Mouse (Mus musculus): ENCODE measurements around the gene Xdh. TPM values are rescaled to one million over a fixed set of nuclear protein-coding genes. Genes with fewer than 3 reads are reported as not detected.

Xdh gene
- total RNA-seq (2014; rRNA removed) (115 and 122 TPM in 2 replicates), polyA plus RNA-seq (2012; rRNA removed) (71.1 and 85.8 TPM in 2 replicates)

DNA sequence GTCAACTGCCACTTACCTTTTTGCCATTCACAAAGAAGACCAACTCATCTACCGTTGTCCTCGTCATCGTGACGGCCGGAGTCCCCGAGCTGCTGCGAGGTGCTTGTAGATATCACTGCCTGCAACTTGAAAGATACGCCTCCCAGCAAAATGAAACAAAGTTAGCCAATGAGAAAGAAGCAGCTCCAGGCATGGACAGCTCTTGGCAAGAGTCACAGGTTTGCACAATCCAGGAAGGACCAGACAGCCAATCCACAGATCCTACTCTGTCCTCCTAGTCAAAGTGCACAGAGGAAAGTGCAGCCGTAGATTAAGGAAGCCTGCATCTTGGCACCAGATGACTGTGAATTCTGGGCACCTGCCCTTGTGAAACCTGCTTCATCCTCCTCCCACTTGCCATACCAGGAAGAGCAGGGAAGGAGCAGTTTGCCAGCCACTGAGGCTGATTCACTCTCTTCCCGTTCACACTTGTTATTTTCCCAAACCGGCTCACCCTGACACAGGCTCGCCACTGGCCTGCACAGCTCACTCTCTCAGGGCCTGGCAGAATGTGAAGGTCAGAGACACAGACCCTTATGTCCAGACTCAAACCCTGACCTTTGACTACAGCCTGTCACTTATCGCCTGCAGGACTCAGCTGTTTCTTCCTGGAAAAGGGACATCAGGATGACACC lies at the start of gene Xdh:
Xdh (minus strand) TSS at position 135 of the 674 bp plus-strand sequence.
- peak; percentile 100 for DNase-seq (ENCODE audit: extremely low read depth, low read depth, low spot score)
- Histone ChIP-seq H3K79me2 (ENCODE audit: control insufficient read depth, insufficient read depth, low read length) (peaks cover 10% of the 10 kb centered on the region; the same call in 1 of the 2 replicates), H3K27me3 (ENCODE audit: control insufficient read depth, insufficient read depth, low read length) (no peaks in the 10 kb centered on the region), H3K27ac (replicated peaks; ENCODE audit: insufficient read depth, low read depth, low read length) (peak within 1 kb of the TSS; percentile 88), H3K4me1 (ENCODE audit: control insufficient read depth, insufficient read depth, low read length) (peaks cover 21% of the 10 kb centered on the region; the same call in 1 of the 2 replicates), H3K9ac (ENCODE audit: low read depth, low read length) (peak within 1 kb of the TSS; percentile 77), H3K36me3 (ENCODE audit: control insufficient read depth, insufficient read depth, low read length) (peaks cover under 1% of the 10 kb centered on the region; the same call in 1 of the 2 replicates), H3K4me3 (ENCODE audit: insufficient read depth, low read depth, low read length) (peak within 1 kb of the TSS; percentile 68)
- no peak for TF ChIP-seq CTCF (IDR thresholded peaks at IDR 0.05; ENCODE audit: low read depth, low read length)
- TF ChIP-seq POLR2A (IDR thresholded peaks at IDR 0.05; ENCODE audit: extremely low read depth, insufficient read depth, low read length) = peak; percentile 85
- 6% methylated on average over 13 of the region's 13 CpGs for WGBS

DNA sequence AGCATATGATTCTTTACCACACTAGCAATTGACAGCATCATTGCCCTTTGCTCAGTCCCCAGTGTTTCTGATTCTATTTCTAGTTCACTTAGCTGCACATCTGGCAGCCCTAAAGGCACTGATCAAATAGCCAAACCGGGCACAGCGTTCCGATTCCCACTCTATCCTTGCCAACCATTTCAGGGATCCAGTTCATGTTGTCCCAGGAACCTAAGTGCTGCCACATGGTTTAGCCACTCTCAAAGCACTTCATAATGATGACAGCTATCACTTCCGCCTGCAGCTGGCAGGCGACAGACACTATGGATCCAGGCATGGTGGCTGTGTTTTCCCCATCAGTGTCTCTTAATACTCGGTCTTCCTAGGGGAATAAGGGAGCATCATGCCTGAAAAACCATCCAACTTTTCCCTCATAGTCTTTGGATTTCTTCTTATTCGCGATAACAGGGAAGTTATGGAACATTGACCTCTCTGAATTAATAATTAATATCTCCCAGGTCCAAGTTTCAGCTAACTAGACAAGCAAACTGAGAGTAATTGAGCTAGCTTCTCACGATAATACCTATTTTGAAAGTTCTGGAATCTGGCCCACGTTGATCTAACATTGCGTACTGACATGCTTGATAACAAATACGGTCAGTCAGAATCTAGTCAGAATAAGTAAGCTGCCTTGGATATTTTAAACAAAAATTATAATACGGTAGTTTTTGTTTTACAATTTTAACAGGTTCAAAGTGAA lies 46.1 kb upstream of the Xdh start:
- DNase-seq (ENCODE audit: extremely low read depth, low read depth, low spot score) = peak; percentile 99
- H3K79me2 ChIP-seq (ENCODE audit: control insufficient read depth, insufficient read depth, low read length) = no peaks in the 10 kb centered on the region
- 24% methylated on average over 13 of the region's 13 CpGs for WGBS

DNA sequence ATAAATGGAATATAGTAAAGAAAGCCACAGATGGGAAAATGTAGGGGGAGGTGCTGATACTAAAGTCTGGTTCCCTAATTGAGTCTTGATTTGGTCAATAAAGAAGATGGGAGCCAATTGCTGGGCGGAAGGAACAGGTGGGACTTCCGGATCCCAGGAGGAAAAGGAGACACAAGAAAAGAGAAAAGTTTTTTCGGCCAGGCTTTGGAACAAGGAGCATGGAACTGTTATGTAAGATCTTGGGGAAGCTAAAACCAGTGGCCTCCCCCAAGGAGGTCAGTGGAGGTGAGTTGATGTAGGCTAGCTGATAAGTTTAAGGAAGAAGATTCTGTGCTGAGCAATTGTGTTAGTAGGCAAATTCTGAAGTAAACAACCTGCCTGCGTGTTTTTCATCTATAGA lies 41.3 kb upstream of the Xdh start:
- no peaks in the 10 kb centered on the region for H3K36me3 ChIP-seq (ENCODE audit: control insufficient read depth, insufficient read depth, low read length)
- DNase-seq (ENCODE audit: extremely low read depth, low read depth, low spot score) = no peak
- H3K4me3 ChIP-seq (ENCODE audit: insufficient read depth, low read depth, low read length) = no peak overlapping the region
- H3K27me3 ChIP-seq (ENCODE audit: control insufficient read depth, insufficient read depth, low read length) = no peaks in the 10 kb centered on the region
- no peak overlapping the region for H3K9ac ChIP-seq (ENCODE audit: low read depth, low read length)
- H3K79me2 ChIP-seq (ENCODE audit: control insufficient read depth, insufficient read depth, low read length) = no peaks in the 10 kb centered on the region
- no peak for TF ChIP-seq CTCF (IDR thresholded peaks at IDR 0.05; ENCODE audit: low read depth, low read length)
- TF ChIP-seq POLR2A (IDR thresholded peaks at IDR 0.05; ENCODE audit: extremely low read depth, insufficient read depth, low read length) = no peak
- peaks cover 13% of the 10 kb centered on the region for H3K4me1 ChIP-seq (ENCODE audit: control insufficient read depth, insufficient read depth, low read length)
- no peak overlapping the region for H3K27ac ChIP-seq (replicated peaks; ENCODE audit: insufficient read depth, low read depth, low read length)
- WGBS = 90% methylated on average over 4 of the region's 4 CpGs

More for the DNA sequence above, 46.1 kb upstream of the Xdh start:
- peak overlapping the region; percentile 85 for H3K27ac ChIP-seq (replicated peaks; ENCODE audit: insufficient read depth, low read depth, low read length)
- H3K36me3 ChIP-seq (ENCODE audit: control insufficient read depth, insufficient read depth, low read length) = no peaks in the 10 kb centered on the region
- no peaks in the 10 kb centered on the region for H3K27me3 ChIP-seq (ENCODE audit: control insufficient read depth, insufficient read depth, low read length)
- no peak for TF ChIP-seq POLR2A (IDR thresholded peaks at IDR 0.05; ENCODE audit: extremely low read depth, insufficient read depth, low read length)
- no peak for TF ChIP-seq CTCF (IDR thresholded peaks at IDR 0.05; ENCODE audit: low read depth, low read length)
- H3K4me3 ChIP-seq (ENCODE audit: insufficient read depth, low read depth, low read length) = no peak overlapping the region
- no peak overlapping the region for H3K9ac ChIP-seq (ENCODE audit: low read depth, low read length)
- H3K4me1 ChIP-seq (ENCODE audit: control insufficient read depth, insufficient read depth, low read length) = peaks cover 9% of the 10 kb centered on the region

DNA sequence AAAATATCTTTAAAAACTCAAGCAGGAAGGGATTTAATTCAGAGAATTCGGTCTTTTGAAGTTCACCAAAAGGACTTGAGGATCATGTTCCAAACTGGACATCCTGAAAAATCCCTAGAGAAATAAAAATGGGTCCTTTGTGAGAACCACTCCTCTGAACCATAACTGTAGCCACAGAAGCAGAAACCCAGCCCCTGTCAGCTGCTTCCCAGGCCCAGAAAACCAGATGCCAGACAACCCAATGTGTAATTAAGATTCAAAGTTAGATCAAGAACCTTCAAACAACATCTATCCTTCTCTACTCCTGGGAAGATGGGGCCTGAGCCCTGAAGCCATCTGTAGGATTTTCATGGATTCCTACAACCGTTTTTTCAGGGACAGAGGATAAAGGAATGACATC lies 36.6 kb upstream of the Xdh start:
- WGBS = 85% methylated on average over 2 of the region's 2 CpGs
- peak overlapping the region; percentile 67; the same call in 1 of the 2 replicates for H3K27ac ChIP-seq (replicated peaks; ENCODE audit: insufficient read depth, low read depth, low read length)

DNA sequence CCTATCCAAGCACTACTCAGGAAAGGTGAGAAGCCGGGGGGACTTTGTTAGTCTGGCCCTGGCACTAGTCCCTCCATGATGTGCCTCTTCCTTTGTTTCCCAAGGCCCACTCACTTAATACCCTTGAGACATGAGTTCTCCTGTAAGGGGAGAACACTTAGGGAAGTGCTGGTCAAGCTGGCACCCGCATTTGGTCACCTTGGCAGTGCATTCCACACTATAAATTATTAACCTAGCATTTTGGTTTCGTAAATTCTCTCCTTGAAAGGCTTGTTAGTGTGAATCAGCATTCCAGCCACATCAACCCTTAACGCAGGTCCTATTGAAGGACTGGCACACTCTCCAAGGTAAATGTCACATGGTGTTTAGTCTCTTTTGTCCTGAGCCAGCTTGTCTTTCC lies 35.9 kb upstream of the Xdh start:
- Histone ChIP-seq H3K27ac (replicated peaks; ENCODE audit: insufficient read depth, low read depth, low read length) (peak overlapping the region; percentile 47), H3K27me3 (ENCODE audit: control insufficient read depth, insufficient read depth, low read length) (no peaks in the 10 kb centered on the region), H3K36me3 (ENCODE audit: control insufficient read depth, insufficient read depth, low read length) (no peaks in the 10 kb centered on the region), H3K4me1 (ENCODE audit: control insufficient read depth, insufficient read depth, low read length) (peaks cover 8% of the 10 kb centered on the region), H3K79me2 (ENCODE audit: control insufficient read depth, insufficient read depth, low read length) (no peaks in the 10 kb centered on the region), H3K9ac (ENCODE audit: low read depth, low read length) (no peak overlapping the region), H3K4me3 (ENCODE audit: insufficient read depth, low read depth, low read length) (no peak overlapping the region)
- 35% methylated on average over 4 of the region's 4 CpGs for WGBS
- TF ChIP-seq POLR2A (IDR thresholded peaks at IDR 0.05; ENCODE audit: extremely low read depth, insufficient read depth, low read length) (no peak), CTCF (IDR thresholded peaks at IDR 0.05; ENCODE audit: low read depth, low read length) (no peak)
- peak; percentile 99 for DNase-seq (ENCODE audit: extremely low read depth, low read depth, low spot score)

More for the DNA sequence above, 36.6 kb upstream of the Xdh start:
- H3K36me3 ChIP-seq (ENCODE audit: control insufficient read depth, insufficient read depth, low read length) = no peaks in the 10 kb centered on the region
- H3K79me2 ChIP-seq (ENCODE audit: control insufficient read depth, insufficient read depth, low read length) = no peaks in the 10 kb centered on the region
- no peaks in the 10 kb centered on the region for H3K27me3 ChIP-seq (ENCODE audit: control insufficient read depth, insufficient read depth, low read length)
- H3K4me1 ChIP-seq (ENCODE audit: control insufficient read depth, insufficient read depth, low read length) = peaks cover 8% of the 10 kb centered on the region
- no peak overlapping the region for H3K4me3 ChIP-seq (ENCODE audit: insufficient read depth, low read depth, low read length)
- no peak overlapping the region for H3K9ac ChIP-seq (ENCODE audit: low read depth, low read length)
- TF ChIP-seq POLR2A (IDR thresholded peaks at IDR 0.05; ENCODE audit: extremely low read depth, insufficient read depth, low read length) (no peak), CTCF (IDR thresholded peaks at IDR 0.05; ENCODE audit: low read depth, low read length) (no peak)
- no peak for DNase-seq (ENCODE audit: extremely low read depth, low read depth, low spot score)

All from liver, adult 2 months (tissue).